Mouse (Mus musculus) WW6 (cell line): ENCODE results near the gene Fbxo47.

ENCODE experiments used
- DNase-seq: peaks from one replicate; pipeline ENCODE4 v3.0.0-alpha.2; 2013; ENCODE audit warnings: low read depth, low spot score

Fbxo47 gene

GRCm38 (mm10) chr11:97830501-97830900, 53.5 kb downstream of the Fbxo47 start:
- no peak for DNase-seq

GRCm38 (mm10) chr11:97829913-97830476, 54.0 kb downstream of the Fbxo47 start:
- no peak for DNase-seq

- DNase-seq: no peak
These were observed 54.6 kb downstream of the Fbxo47 start for GRCm38 (mm10) chr11:97829365-97829764.

GRCm38 (mm10) chr11:97827654-97828053, 56.3 kb downstream of the Fbxo47 start:
- no peak for DNase-seq

DNA sequence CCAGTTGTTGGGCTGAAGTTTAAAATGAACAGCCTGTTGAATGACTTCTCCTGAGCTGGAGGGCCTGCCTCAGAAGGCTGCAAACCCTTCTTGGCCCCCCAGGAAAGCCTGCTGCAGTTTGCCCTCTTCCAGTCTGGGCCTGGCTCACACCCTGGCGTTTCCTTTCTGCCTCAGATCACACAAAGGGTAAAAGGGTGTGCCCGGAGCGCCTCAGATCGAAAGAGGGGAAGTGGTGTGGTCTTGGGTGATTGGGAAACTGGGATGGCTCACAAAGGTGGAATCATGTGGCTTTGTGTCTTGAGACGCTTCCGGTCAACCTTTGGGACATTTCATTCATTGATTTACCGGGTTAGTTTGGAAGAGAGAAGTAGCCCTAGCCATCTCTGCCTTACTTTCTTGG, 57.5 kb downstream of the Fbxo47 start:
- no peak for DNase-seq

- no peak for DNase-seq
These were observed 58.0 kb downstream of the Fbxo47 start for GRCm38 (mm10) chr11:97825971-97826370.

- DNase-seq: no peak
These were observed 58.7 kb downstream of the Fbxo47 start for GRCm38 (mm10) chr11:97825295-97825694.

DNA sequence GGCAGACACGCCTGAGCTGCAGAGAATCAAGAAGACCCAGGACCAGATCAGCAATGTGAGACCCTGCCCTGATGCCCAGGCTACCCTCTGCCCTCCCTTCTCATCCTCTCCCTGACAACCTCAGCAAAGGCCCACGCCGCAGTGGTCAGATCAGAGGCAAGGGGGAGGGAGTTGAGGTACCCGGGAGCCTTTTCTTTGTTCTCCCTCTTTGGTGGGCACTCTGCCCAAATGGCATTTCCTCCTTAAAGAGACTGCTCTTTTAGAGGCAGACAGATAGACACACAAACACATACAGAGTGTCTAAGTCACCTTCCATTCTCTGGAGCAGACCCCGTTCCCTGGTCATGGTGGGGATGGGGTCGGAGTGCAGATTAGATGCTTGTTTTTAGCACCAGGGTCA, 59.1 kb downstream of the Fbxo47 start:
- DNase-seq: no peak

DNA sequence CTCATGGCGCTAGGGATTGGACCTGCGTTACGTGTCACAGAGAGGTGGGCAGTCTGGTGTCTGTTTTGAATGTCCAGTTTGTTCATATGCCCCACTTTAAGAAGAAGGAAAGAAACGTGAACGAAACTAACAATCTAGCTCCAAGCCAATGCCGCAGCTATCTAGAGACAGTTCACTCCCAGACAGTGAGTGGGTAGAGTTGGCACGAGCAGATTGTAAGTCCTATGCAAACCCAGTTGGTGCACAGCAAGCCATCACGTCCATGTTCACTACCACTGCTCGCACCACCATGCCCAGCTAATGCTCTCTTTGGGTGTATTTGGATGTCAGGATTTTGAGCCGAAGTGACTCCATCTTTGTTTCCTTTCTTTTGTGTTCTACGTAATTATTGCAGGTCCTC, 59.8 kb downstream of the Fbxo47 start:
- no peak for DNase-seq

- no peak for DNase-seq
These were observed 60.9 kb downstream of the Fbxo47 start for GRCm38 (mm10) chr11:97822840-97823603.

DNA sequence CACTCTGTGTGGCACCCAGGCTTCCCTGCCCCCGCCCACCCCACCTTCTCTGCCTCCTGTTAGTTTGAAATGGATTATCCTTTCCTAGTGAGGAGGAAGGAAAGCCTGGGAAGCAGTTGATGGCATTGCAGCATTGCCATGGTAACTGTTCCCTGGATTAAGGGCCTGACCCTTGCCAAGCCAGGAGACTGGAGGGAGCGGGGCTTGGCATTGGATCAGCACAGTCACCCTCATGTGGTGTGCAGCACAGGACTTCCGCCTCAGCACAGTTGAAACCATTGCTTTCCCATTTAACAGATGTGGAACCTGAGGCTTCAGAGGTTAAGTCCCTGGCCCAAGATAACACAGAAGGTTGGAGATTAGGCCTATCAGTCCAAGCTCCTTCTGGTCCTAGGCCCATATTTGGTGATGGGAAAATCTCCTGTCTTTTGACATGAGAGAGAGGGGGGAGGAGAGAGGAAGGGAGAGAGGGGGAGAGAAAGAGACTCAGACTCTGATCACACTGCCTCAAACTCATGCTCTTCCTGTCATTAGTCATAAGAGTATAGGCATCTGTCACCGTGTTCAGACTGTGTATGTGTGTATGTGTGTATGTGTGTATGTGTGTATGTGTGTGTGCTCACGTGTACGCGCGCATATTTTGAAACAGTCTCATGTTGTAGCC, 62.4 kb downstream of the Fbxo47 start:
- DNase-seq: no peak

DNA sequence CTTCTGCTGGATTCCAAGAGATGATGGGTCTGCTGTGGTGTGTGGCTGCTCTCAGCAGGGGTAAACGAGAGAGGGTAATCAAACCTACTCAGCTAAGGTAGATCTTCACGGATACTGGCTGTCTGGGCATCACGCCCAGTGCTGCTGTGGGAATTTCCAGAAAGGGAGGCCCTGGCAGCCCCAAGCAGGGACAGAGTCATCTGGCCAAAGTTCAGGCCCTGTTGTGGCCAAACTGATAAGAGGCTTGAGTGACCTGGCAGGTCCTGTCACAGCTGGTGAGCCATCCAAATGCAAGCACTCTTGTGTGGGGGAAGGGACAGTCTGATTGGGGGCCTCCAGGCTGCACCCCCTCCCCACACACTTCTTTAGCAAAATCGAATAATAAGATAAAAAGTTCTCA, 63.1 kb downstream of the Fbxo47 start:
- DNase-seq: no peak

GRCm38 (mm10) chr11:97819923-97820322, 64.0 kb downstream of the Fbxo47 start:
- no peak for DNase-seq

- DNase-seq: no peak
These were observed 64.9 kb downstream of the Fbxo47 start for GRCm38 (mm10) chr11:97819102-97819501.

GRCm38 (mm10) chr11:97818571-97818970, 65.4 kb downstream of the Fbxo47 start:
- no peak for DNase-seq

DNA sequence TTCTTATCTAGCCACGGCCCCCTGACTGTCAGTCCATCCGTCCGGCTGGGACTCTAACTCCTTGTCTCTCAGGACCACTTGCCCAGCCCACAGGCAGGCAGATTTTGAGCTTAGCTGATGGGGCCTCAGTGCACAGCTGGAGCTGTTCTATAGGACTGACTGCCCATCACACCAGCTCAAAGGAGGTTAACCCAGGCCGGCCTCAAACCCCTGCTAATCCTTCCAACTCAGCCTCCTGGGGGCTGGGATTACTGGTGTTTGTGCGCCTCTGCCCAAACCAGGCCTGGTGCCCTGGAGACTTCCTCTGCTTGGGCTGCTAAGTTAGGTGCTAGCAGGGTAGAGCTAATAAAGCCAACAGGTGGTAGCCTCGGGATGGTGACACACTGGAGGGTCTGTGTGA, 66.0 kb downstream of the Fbxo47 start:
- DNase-seq: no peak

GRCm38 (mm10) chr11:97817379-97817778, 66.6 kb downstream of the Fbxo47 start:
- no peak for DNase-seq

DNA sequence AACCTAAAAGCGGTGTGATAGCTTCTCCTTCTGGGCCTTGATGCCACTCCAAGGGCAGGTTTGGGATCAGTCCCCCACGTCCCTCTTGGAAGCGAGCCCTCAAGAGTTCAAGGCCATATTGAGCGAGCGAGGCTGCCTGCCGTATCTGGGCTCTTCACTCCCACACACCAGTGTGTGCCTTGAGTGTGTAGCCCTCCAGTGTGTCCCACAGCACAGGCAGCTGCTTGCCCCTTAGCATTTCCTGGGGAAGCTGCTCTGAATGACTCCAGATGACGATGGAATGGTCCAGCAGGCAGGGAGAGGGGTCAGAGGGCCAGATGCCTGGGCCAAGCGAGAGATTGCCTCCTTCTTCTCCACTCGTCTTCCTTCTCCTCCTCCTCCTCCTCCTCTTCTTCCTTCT, 67.0 kb downstream of the Fbxo47 start:
- no peak for DNase-seq

- DNase-seq: no peak
These were observed 67.8 kb downstream of the Fbxo47 start for GRCm38 (mm10) chr11:97816176-97816575.

DNA sequence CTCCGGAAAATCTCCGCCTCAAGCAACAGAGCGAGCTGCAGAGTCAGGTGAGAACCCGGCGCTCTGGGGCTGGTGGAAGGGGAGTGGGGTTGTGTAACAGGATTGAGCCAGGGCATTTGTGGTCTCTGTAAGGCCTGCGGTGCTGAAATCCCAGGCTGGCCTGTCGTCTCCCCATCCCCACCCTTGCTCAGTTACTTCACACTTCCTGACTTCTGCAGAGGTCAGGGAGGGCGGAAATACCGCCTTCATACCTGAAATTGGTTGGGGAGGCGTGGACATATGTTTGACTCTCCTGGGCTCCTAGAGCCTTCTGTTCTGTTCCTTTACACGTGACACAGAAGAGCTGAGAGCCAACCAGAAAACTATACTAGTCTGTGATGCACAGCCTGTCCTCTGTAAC, 68.2 kb downstream of the Fbxo47 start:
- no peak for DNase-seq

GRCm38 (mm10) chr11:97813746-97814515, 70.0 kb downstream of the Fbxo47 start:
- DNase-seq: no peak

GRCm38 (mm10) chr11:97813085-97813484, 70.9 kb downstream of the Fbxo47 start:
- no peak for DNase-seq
